Mouse (Mus musculus) lung, embryonic 14.5 days (tissue): Measurements from ENCODE around the gene Tcirg1. TPM values are rescaled to one million over a fixed set of nuclear protein-coding genes. Genes with fewer than 3 reads are reported as not detected.

Experiments used
- ATAC-seq: fragments of 200-750 bp; cut with Nextera tagmentation; 2 replicates; pipeline ENCODE4 v1.8.0; 2017; ENCODE audit warnings: mild to moderate bottlenecking, moderate TSS enrichment, moderate library complexity; ENCODE audit not compliant: insufficient read depth
- DNase-seq: peaks from one replicate; pipeline ENCODE4 v3.0.0-alpha.2; 2015
- H3K27ac ChIP-seq: fragments of 300-500 bp; sonication (generic); 2 replicates; pipeline ENCODE4 v1.5.1; 2014; ENCODE audit warnings: low read depth, mild to moderate bottlenecking, moderate library complexity
- H3K27me3 ChIP-seq: fragments of 300-500 bp; sonication (generic); 2 replicates; pipeline ENCODE4 v1.6.1; 2014; ENCODE audit warnings: low read length, control low read depth; ENCODE audit not compliant: insufficient read depth
- H3K36me3 ChIP-seq: fragments of 300-500 bp; sonication (generic); 2 replicates; pipeline ENCODE4 v1.6.1; 2014; ENCODE audit warnings: control low read depth; ENCODE audit not compliant: insufficient read depth
- H3K4me1 ChIP-seq: fragments of 300-500 bp; sonication (generic); 2 replicates; pipeline ENCODE4 v1.6.1; 2014; ENCODE audit warnings: antibody characterized with exemption, control low read depth; ENCODE audit not compliant: insufficient read depth
- H3K4me2 ChIP-seq: fragments of 300-500 bp; sonication (generic); 2 replicates; pipeline ENCODE4 v1.6.1; 2014; ENCODE audit warnings: mild to moderate bottlenecking
- H3K4me3 ChIP-seq: fragments of 300-500 bp; sonication (generic); 2 replicates; pipeline ENCODE4 v1.5.1; 2014; ENCODE audit warnings: low read depth, low read length
- H3K9ac ChIP-seq: fragments of 300-500 bp; sonication (generic); 2 replicates; pipeline ENCODE4 v1.6.1; 2014
- H3K9me3 ChIP-seq: fragments of 300-500 bp; sonication (generic); 2 replicates; pipeline ENCODE4 v1.6.1; 2016; ENCODE audit warnings: low read depth, low read length, control low read depth
- CTCF ChIP-seq: IDR thresholded peaks from 2 replicates; pipeline ENCODE4 v1.5.1; 2016; ENCODE audit warnings: antibody characterized with exemption, low read depth
- WGBS: fragments of 180-500 bp; shearing (Covaris S2); extraction: QIAGEN DNeasy Blood & Tissue Kit; methylation state at CpG from one replicate; pipeline ENCODE4 v1.1.7; 2014; 5-methylcytosine and 5-hydroxymethylcytosine counted together
- polyA plus RNA-seq: library from polyadenylated mRNA; unstranded; fragments of >200 nt; fragmentation: Nextera tagmentation; extraction: Ambion mirVana; gene quantifications from 2 replicates; pipeline ENCODE4 v1.2.1, GENCODE M21; 2014

The Tcirg1 gene
- polyA plus RNA-seq, 1 experiment from 2014 or later: 31.7 TPM

DNA sequence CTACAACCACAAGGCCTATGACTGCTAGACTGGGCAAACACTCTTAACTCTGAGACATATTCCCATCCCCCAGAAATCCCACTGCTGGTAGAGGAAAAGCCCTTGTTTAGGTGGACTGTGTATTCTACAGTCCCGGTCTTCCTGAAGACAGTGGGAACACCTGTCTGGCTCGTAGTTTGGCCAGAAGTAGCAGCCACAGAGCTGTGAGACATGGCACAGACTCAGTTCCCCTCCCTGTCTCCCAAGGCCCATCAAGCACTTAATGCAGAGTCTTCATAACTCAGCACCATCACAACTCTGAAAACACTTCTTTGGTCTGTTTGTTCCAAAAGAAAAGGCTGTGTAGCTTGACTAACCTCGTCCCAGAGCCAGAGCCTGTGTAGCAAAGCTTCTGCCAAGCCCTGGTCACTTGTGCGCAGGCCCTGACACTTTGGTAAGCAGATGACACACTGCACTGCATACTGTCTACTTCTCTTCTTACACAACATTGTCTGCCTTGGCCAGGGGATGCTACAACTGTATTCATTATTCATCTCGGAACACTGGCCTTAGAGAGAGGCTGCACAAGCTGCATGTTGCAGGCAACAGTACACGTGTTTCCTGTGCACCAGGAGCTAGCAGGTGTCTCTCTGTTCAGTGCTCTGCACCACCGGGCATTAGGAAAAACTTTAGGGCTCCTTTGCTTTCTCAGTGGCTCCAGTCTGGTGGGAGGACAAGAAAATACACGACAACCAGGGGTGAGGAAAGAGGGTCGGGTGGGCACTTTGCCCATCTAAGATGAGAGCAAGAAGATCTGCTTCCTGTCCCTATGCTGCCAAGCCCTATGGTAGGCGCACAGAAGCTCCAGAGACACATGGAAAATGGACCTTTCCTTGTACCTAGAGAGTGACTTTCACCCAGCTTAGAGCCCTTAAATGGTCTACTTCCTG lies 60.0 kb downstream of the Tcirg1 start:
- Histone ChIP-seq H3K4me2 (no peak overlapping the region), H3K27me3 (no peaks in the 10 kb centered on the region), H3K9ac (no peak overlapping the region), H3K9me3 (no peaks in the 10 kb centered on the region), H3K4me3 (no peak overlapping the region), H3K4me1 (0 out of 2 replicates have a peak, but pooled peaks cover 3% of the 10 kb centered on the region), H3K27ac (peak overlapping the region; percentile 48; the same call in 1 of the 2 replicates), H3K36me3 (no peaks in the 10 kb centered on the region)
- TF ChIP-seq CTCF: no peak
- no peak for ATAC-seq
- WGBS: 78% methylated on average over 10 of the region's 10 CpGs
- DNase-seq: no peak

Other genes starting within 250 kb of the Tcirg1 start
- gene Lrp5, start 220.6 kb downstream of the Tcirg1 start, polyA plus RNA-seq: 9.3 and 11.4 TPM in 2 replicates
- gene 1810055G02Rik, start 198.8 kb downstream of the Tcirg1 start, polyA plus RNA-seq: 40.3 and 40.9 TPM in 2 replicates
- 33.3 and 34.3 TPM in 2 replicates for gene Kmt5b, start 139.7 kb downstream of the Tcirg1 start, polyA plus RNA-seq
- gene Chka, start 55.4 kb downstream of the Tcirg1 start, polyA plus RNA-seq: 54.0 and 63.0 TPM in 2 replicates
- gene Ndufs8, start 5.6 kb upstream of the Tcirg1 start, polyA plus RNA-seq: 326 and 335 TPM in 2 replicates
- gene Aldh3b1, start 22.7 kb upstream of the Tcirg1 start, polyA plus RNA-seq: 3.0 and 3.6 TPM in 2 replicates
- gene Unc93b1, start 28.1 kb upstream of the Tcirg1 start, polyA plus RNA-seq: 13.3 and 14.8 TPM in 2 replicates
- not detected in 2 replicates for gene Aldh3b3, start 51.5 kb upstream of the Tcirg1 start, polyA plus RNA-seq
- 0.62 and 1.0 TPM in 2 replicates for gene Aldh3b2, start 65.2 kb upstream of the Tcirg1 start, polyA plus RNA-seq
- 7.2 and 8.0 TPM in 2 replicates for gene Acy3, start 79.4 kb upstream of the Tcirg1 start, polyA plus RNA-seq
- gene Tbx10, start 85.6 kb upstream of the Tcirg1 start, polyA plus RNA-seq: not detected in 2 replicates
- gene Nudt8, start 93.4 kb upstream of the Tcirg1 start, polyA plus RNA-seq: 24.4 and 25.3 TPM in 2 replicates
- gene Gm49405, start 93.5 kb upstream of the Tcirg1 start, polyA plus RNA-seq: 1.8 and 2.3 TPM in 2 replicates
- gene Doc2g, start 96.2 kb upstream of the Tcirg1 start, polyA plus RNA-seq: 2.2 and 3.0 TPM in 2 replicates
- gene Ndufv1, start 105.7 kb upstream of the Tcirg1 start, polyA plus RNA-seq: 193 and 198 TPM in 2 replicates
- 424 and 468 TPM in 2 replicates for gene Gstp1, start 130.9 kb upstream of the Tcirg1 start, polyA plus RNA-seq
- 2.9 and 3.4 TPM in 2 replicates for gene Gstp2, start 138.9 kb upstream of the Tcirg1 start, polyA plus RNA-seq
- gene Gstp3, start 152.4 kb upstream of the Tcirg1 start, polyA plus RNA-seq: not detected in 2 replicates
- not detected in 2 replicates for gene Cabp2, start 174.4 kb upstream of the Tcirg1 start, polyA plus RNA-seq
- 76.6 and 76.8 TPM in 2 replicates for gene Cdk2ap2, start 190.0 kb upstream of the Tcirg1 start, polyA plus RNA-seq
- 5.5 and 7.3 TPM in 2 replicates for gene Pitpnm1, start 192.9 kb upstream of the Tcirg1 start, polyA plus RNA-seq
- gene Aip, start 218.7 kb upstream of the Tcirg1 start, polyA plus RNA-seq: 93.5 and 94.5 TPM in 2 replicates
- gene Gpr152, start 232.7 kb upstream of the Tcirg1 start, polyA plus RNA-seq: not detected in 2 replicates
- 0.09 TPM in 1 of 2 replicates, not detected in the other for gene Cabp4, start 236.9 kb upstream of the Tcirg1 start, polyA plus RNA-seq
- gene Coro1b, start 241.5 kb upstream of the Tcirg1 start, polyA plus RNA-seq: 134 and 148 TPM in 2 replicates
- gene Ptprcap, start 246.5 kb upstream of the Tcirg1 start, polyA plus RNA-seq: 0.81 and 1.1 TPM in 2 replicates